Mouse (Mus musculus): ENCODE results near the gene Pak6.
A peak's percentile ranks its signal among the peaks of the same experiment; 100 is the strongest.

Gene Pak6

GRCm38 (mm10) chr2:118697955-118698354 lies 34.9 kb downstream of the Pak6 start:
- DNase-seq (ENCODE audit: low spot score), result peak; percentile 87

GRCm38 (mm10) chr2:118700179-118701062 lies 37.3 kb downstream of the Pak6 start:
- peak; percentile 67 for DNase-seq (ENCODE audit: low spot score)

- DNase-seq (ENCODE audit: low spot score), result no peak
Observed at GRCm38 (mm10) chr2:118701161-118701560, 38.1 kb downstream of the Pak6 start.

- DNase-seq (ENCODE audit: low spot score), result peak; percentile 59
Observed at GRCm38 (mm10) chr2:118701971-118702882, 39.1 kb downstream of the Pak6 start.

GRCm38 (mm10) chr2:118702883-118703761 lies 40.0 kb downstream of the Pak6 start:
- peak; percentile 59 for DNase-seq (ENCODE audit: low spot score)

- DNase-seq (ENCODE audit: low spot score), result no peak
Observed at GRCm38 (mm10) chr2:118703913-118704730, 41.0 kb downstream of the Pak6 start, which contains the start of gene Ankrd63. TSS of gene Ankrd63 (minus strand) at chr2:118703963.

- DNase-seq (ENCODE audit: low spot score), result no peak
Observed at GRCm38 (mm10) chr2:118706436-118706835, 43.3 kb downstream of the Pak6 start.

GRCm38 (mm10) chr2:118708472-118708871 lies 45.4 kb downstream of the Pak6 start:
- DNase-seq (ENCODE audit: low spot score), result no peak

- no peak for DNase-seq (ENCODE audit: low spot score)
Observed at GRCm38 (mm10) chr2:118709655-118710221, 46.6 kb downstream of the Pak6 start.

- DNase-seq (ENCODE audit: low spot score), result no peak
Observed at GRCm38 (mm10) chr2:118711038-118711494, 48.0 kb downstream of the Pak6 start.

GRCm38 (mm10) chr2:118713631-118714030 lies 50.5 kb downstream of the Pak6 start:
- no peak for DNase-seq (ENCODE audit: low spot score)

- no peak for DNase-seq (ENCODE audit: low spot score)
Observed at GRCm38 (mm10) chr2:118714230-118714629, 51.1 kb downstream of the Pak6 start.

GRCm38 (mm10) chr2:118716677-118717076 lies 53.6 kb downstream of the Pak6 start:
- no peak for DNase-seq (ENCODE audit: low spot score)

GRCm38 (mm10) chr2:118723693-118724486 lies 60.8 kb downstream of the Pak6 start:
- DNase-seq (ENCODE audit: low spot score), result no peak

- peak; percentile 50 for DNase-seq (ENCODE audit: low spot score)
Observed at GRCm38 (mm10) chr2:118725511-118725910, 62.4 kb downstream of the Pak6 start.

GRCm38 (mm10) chr2:118726873-118727272 lies 63.8 kb downstream of the Pak6 start:
- no peak for DNase-seq (ENCODE audit: low spot score)

GRCm38 (mm10) chr2:118727911-118728310 lies 64.8 kb downstream of the Pak6 start:
- no peak for DNase-seq (ENCODE audit: low spot score)

GRCm38 (mm10) chr2:118728337-118728736 lies 65.2 kb downstream of the Pak6 start, which contains the start of gene Plcb2:
TSS of gene Plcb2 (minus strand) at chr2:118728438.
- DNase-seq (ENCODE audit: low spot score), result no peak

GRCm38 (mm10) chr2:118729194-118729593 lies 66.1 kb downstream of the Pak6 start:
- DNase-seq (ENCODE audit: low spot score), result no peak
